Mouse (Mus musculus) adrenal gland, postnatal 25 days (tissue): ENCODE measurements around the gene Padi4. TPM values are rescaled to one million over a fixed set of nuclear protein-coding genes. Genes with fewer than 3 reads are reported as not detected.
A peak's percentile ranks its signal among the peaks of the same experiment; 100 is the strongest.

ENCODE experiments used
- DNase-seq: peaks from one replicate; pipeline ENCODE4 v3.0.0; 2021; ENCODE audit warnings: mixed read lengths
- total RNA-seq: library from RNA; stranded (reverse); gene quantifications from 2 replicates; pipeline ENCODE4 v1.2.3, GENCODE M21; 2021

Padi4 gene
- total RNA-seq, 1 experiment from 2014 or later = 0.76 TPM

GRCm38 (mm10) chr4:140740655-140741054 lies 33.4 kb downstream of the Padi4 start:
- DNase-seq = no peak

- no peak for DNase-seq
Measured at GRCm38 (mm10) chr4:140732871-140733270, 41.2 kb downstream of the Padi4 start.

GRCm38 (mm10) chr4:140731654-140732053 lies 42.4 kb downstream of the Padi4 start:
- no peak for DNase-seq

- DNase-seq = no peak
Measured at GRCm38 (mm10) chr4:140726907-140727306, 47.1 kb downstream of the Padi4 start.

GRCm38 (mm10) chr4:140724739-140725138 lies 49.3 kb downstream of the Padi4 start:
- no peak for DNase-seq

GRCm38 (mm10) chr4:140723801-140724200 lies 50.2 kb downstream of the Padi4 start:
- DNase-seq = no peak

GRCm38 (mm10) chr4:140723192-140723591 lies 50.8 kb downstream of the Padi4 start:
- no peak for DNase-seq

GRCm38 (mm10) chr4:140722710-140723109 lies 51.3 kb downstream of the Padi4 start:
- no peak for DNase-seq

GRCm38 (mm10) chr4:140721968-140722490 lies 52.0 kb downstream of the Padi4 start:
- DNase-seq = no peak

- DNase-seq = peak; percentile 44
Measured at GRCm38 (mm10) chr4:140720091-140720490, 53.9 kb downstream of the Padi4 start.

GRCm38 (mm10) chr4:140718436-140718835 lies 55.6 kb downstream of the Padi4 start:
- no peak for DNase-seq

- no peak for DNase-seq
Measured at GRCm38 (mm10) chr4:140716994-140717393, 57.0 kb downstream of the Padi4 start.

- DNase-seq = no peak
Measured at GRCm38 (mm10) chr4:140714586-140714985, 59.5 kb downstream of the Padi4 start.

GRCm38 (mm10) chr4:140713480-140714365 lies 60.3 kb downstream of the Padi4 start:
- peak; percentile 89 for DNase-seq

GRCm38 (mm10) chr4:140711360-140711759 lies 62.7 kb downstream of the Padi4 start:
- no peak for DNase-seq

- no peak for DNase-seq
Measured at GRCm38 (mm10) chr4:140710781-140711180, 63.3 kb downstream of the Padi4 start.

GRCm38 (mm10) chr4:140709617-140710016 lies 64.4 kb downstream of the Padi4 start:
- no peak for DNase-seq

GRCm38 (mm10) chr4:140709111-140709510 lies 64.9 kb downstream of the Padi4 start:
- DNase-seq = no peak

- no peak for DNase-seq
Measured at GRCm38 (mm10) chr4:140708297-140708927, 65.6 kb downstream of the Padi4 start.

- DNase-seq = no peak
Measured at GRCm38 (mm10) chr4:140707615-140708014, 66.4 kb downstream of the Padi4 start.

GRCm38 (mm10) chr4:140704166-140704565 lies 69.9 kb downstream of the Padi4 start:
- peak; percentile 43 for DNase-seq

GRCm38 (mm10) chr4:140703636-140704035 lies 70.4 kb downstream of the Padi4 start:
- no peak for DNase-seq

- DNase-seq = peak; percentile 93
Measured at GRCm38 (mm10) chr4:140702611-140703327, 71.3 kb downstream of the Padi4 start.
